Mouse (Mus musculus) right cerebral cortex, postnatal 4 days (tissue): ENCODE data around the gene Olfr1346.
"Not testable (repeated sequence)": the region's sequence is repeated elsewhere in the genome, so short reads cannot be mapped to it uniquely, and the experiment has no call there.

Experiments
- DNase-seq: peaks from one replicate; pipeline ENCODE4 v3.0.0-alpha.2; 2022

Gene Olfr1346

GRCm38 (mm10) chr7:6466951-6467350 is at the start of gene Olfr1346:
Olfr1346 (plus strand) TSS chr7:6467101.
- DNase-seq = no peak

GRCm38 (mm10) chr7:6419894-6420293 is 47.0 kb upstream of the Olfr1346 start:
- DNase-seq = no peak

- no peak for DNase-seq
Measured at GRCm38 (mm10) chr7:6429381-6429780, 37.5 kb upstream of the Olfr1346 start.

GRCm38 (mm10) chr7:6430342-6430741 is 36.6 kb upstream of the Olfr1346 start:
- DNase-seq = peak; percentile 30

- DNase-seq = no peak
Measured at GRCm38 (mm10) chr7:6438388-6438787, 28.5 kb upstream of the Olfr1346 start, which contains the start of gene Olfr1344. Olfr1344 (plus strand) TSS chr7:6438688.

GRCm38 (mm10) chr7:6441173-6441572 is 25.7 kb upstream of the Olfr1346 start:
- DNase-seq = no peak

GRCm38 (mm10) chr7:6447771-6448170 is 19.1 kb upstream of the Olfr1346 start:
- no peak for DNase-seq

GRCm38 (mm10) chr7:6455868-6456267 is 11.0 kb upstream of the Olfr1346 start, which contains the start of gene Olfr1336:
Olfr1336 (plus strand) TSS chr7:6456168.
- no peak for DNase-seq

GRCm38 (mm10) chr7:6456399-6456798 is 10.5 kb upstream of the Olfr1346 start:
- no peak for DNase-seq

GRCm38 (mm10) chr7:6477633-6478032 is 10.7 kb downstream of the Olfr1346 start:
- DNase-seq = not testable (repeated sequence)

GRCm38 (mm10) chr7:6486841-6487240 is 19.9 kb downstream of the Olfr1346 start, which contains the start of gene Olfr5:
Olfr5 (minus strand) TSS chr7:6486941.
- DNase-seq = no peak

GRCm38 (mm10) chr7:6499655-6500054 is 32.8 kb downstream of the Olfr1346 start, which contains the start of gene Olfr1347:
Olfr1347 (minus strand) TSS chr7:6499755.
- no peak for DNase-seq

GRCm38 (mm10) chr7:6508648-6509047 is 41.7 kb downstream of the Olfr1346 start, which contains the start of gene Olfr1348:
Olfr1348 (minus strand) TSS chr7:6508748.
- DNase-seq = no peak

- no peak for DNase-seq
Measured at GRCm38 (mm10) chr7:6521666-6522065, 54.8 kb downstream of the Olfr1346 start.

GRCm38 (mm10) chr7:6522850-6523249 is 55.9 kb downstream of the Olfr1346 start, which contains the start of gene Olfr1349:
Olfr1349 (minus strand) TSS chr7:6522950.
- no peak for DNase-seq

GRCm38 (mm10) chr7:6525001-6525400 is 58.1 kb downstream of the Olfr1346 start:
- DNase-seq = no peak

- peak; percentile 25 for DNase-seq
Measured at GRCm38 (mm10) chr7:6526141-6526540, 59.2 kb downstream of the Olfr1346 start.
